Mouse (Mus musculus) cortical plate, adult 2 months (tissue): Measurements from ENCODE around the gene Sgpl1.

Experiments
- CTCF ChIP-seq: fragments of 200-500 bp; IDR thresholded peaks from 2 replicates; pipeline ENCODE4 v1.5.1; 2011; ENCODE audit warnings: mild to moderate bottlenecking, control low read depth, low read length; ENCODE audit not compliant: insufficient read depth; ENCODE audit errors: extremely low read depth
- POLR2A ChIP-seq: fragments of 200-500 bp; IDR thresholded peaks from 2 replicates; pipeline ENCODE4 v1.6.1; 2011; ENCODE audit warnings: mild to moderate bottlenecking, low read length, control low read depth; ENCODE audit not compliant: insufficient read depth; ENCODE audit errors: extremely low read depth

- TF ChIP-seq POLR2A: 0 out of 2 replicates have a peak, but pooled peaks have one; percentile 15
- TF ChIP-seq CTCF: 0 out of 2 replicates have a peak, but pooled peaks have one; percentile 26
Measured at GRCm38 (mm10) chr10:61175442-61176204, 28.1 kb upstream of the Sgpl1 start.
